Mouse (Mus musculus) liver, embryonic 15.5 days (tissue): Measurements from ENCODE around the gene Plekho2. TPM values are rescaled to one million over a fixed set of nuclear protein-coding genes. Genes with fewer than 3 reads are reported as not detected.

ENCODE experiments used
- ATAC-seq: fragments of 200-750 bp; cut with Nextera tagmentation; 2 replicates; pipeline ENCODE4 v1.8.0; 2017; ENCODE audit warnings: moderate number of reproducible peaks, mild to moderate bottlenecking, moderate library complexity; ENCODE audit not compliant: insufficient read depth
- H3K27ac ChIP-seq: fragments of 300-500 bp; sonication (generic); replicated peaks from 2 replicates; pipeline ENCODE4 v1.5.1; 2015; ENCODE audit warnings: mild to moderate bottlenecking, inconsistent platforms
- H3K27me3 ChIP-seq: fragments of 300-500 bp; sonication (generic); 2 replicates; pipeline ENCODE4 v1.6.1; 2015; ENCODE audit warnings: mild to moderate bottlenecking, inconsistent platforms
- H3K36me3 ChIP-seq: fragments of 300-500 bp; sonication (generic); replicated peaks from 2 replicates; pipeline ENCODE4 v1.6.1; 2015; ENCODE audit warnings: moderate library complexity, mild to moderate bottlenecking, inconsistent platforms
- H3K4me1 ChIP-seq: fragments of 300-500 bp; sonication (generic); replicated peaks from 2 replicates; pipeline ENCODE4 v1.6.1; 2015; ENCODE audit warnings: inconsistent platforms
- H3K4me2 ChIP-seq: fragments of 300-500 bp; sonication (generic); 2 replicates; pipeline ENCODE4 v1.6.1; 2015; ENCODE audit warnings: moderate library complexity, mild to moderate bottlenecking, inconsistent platforms
- H3K4me3 ChIP-seq: fragments of 300-500 bp; sonication (generic); replicated peaks from 2 replicates; pipeline ENCODE4 v1.5.1; 2015; ENCODE audit warnings: mild to moderate bottlenecking, inconsistent platforms
- H3K9ac ChIP-seq: fragments of 300-500 bp; sonication (generic); 2 replicates; pipeline ENCODE4 v1.6.1; 2015; ENCODE audit warnings: moderate library complexity, mild to moderate bottlenecking, inconsistent platforms
- H3K9me3 ChIP-seq: fragments of 300-500 bp; sonication (generic); replicated peaks from 2 replicates; pipeline ENCODE4 v1.6.1; 2016; ENCODE audit warnings: inconsistent platforms
- WGBS: fragments of 180-500 bp; shearing (Covaris S2); methylation state at CpG from one replicate; pipeline ENCODE4 v1.1.7; 2015; ENCODE audit warnings: mixed read lengths; ENCODE audit not compliant: insufficient replicate concordance; 5-methylcytosine and 5-hydroxymethylcytosine counted together
- polyA plus RNA-seq: library from polyadenylated mRNA; unstranded; fragments of >200 nt; fragmentation: Nextera tagmentation; extraction: Ambion mirVana; gene quantifications from 2 replicates; pipeline ENCODE4 v1.2.1, GENCODE M21; 2015

Plekho2 gene
- polyA plus RNA-seq, 1 experiment from 2014 or later, result 27.0 TPM

DNA sequence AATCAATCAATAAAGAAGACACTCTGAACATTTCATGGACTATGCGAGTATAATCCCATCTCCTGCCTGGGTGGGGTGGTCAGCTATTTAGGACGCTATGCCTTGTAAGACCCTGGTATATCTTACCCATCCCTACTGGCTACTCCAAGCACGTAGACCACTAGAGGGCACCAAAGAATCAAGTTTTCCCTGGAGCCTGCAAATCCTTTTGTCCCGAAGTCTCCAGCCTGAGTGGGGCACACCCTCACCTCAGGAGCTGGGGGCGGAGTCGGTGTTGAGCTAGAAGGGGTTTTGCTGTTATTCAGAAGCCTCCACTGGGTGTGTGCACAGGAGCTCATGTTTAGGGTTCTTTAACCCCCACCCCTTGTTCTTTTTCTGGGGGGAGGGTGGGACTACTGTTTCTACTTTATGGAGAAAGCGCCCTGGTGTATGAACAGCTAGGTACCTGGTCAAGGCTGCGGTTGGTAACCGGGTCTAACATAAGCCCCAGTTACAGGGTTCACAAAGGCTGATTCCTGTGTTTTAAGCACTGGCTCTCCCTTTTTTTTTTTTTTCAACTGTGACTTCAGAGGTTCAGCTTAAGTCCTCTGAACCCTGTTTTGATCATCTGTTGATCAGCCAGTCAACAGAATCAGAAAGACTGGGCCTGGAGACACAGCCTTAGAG lies 25.8 kb upstream of the Plekho2 start:
- no peaks in the 10 kb centered on the region for H3K9me3 ChIP-seq
- H3K27ac ChIP-seq, result no peak overlapping the region
- 10% methylated on average over 9 of the region's 9 CpGs for WGBS
- no peak overlapping the region for H3K9ac ChIP-seq
- H3K4me2 ChIP-seq, result peak overlapping the region; percentile 33; the same call in 1 of the 2 replicates
- H3K4me3 ChIP-seq, result no peak overlapping the region
- H3K36me3 ChIP-seq, result no peaks in the 10 kb centered on the region
- peaks cover 3% of the 10 kb centered on the region for H3K4me1 ChIP-seq
- H3K27me3 ChIP-seq, result peaks cover 7% of the 10 kb centered on the region; the same call in 1 of the 2 replicates
- 0 out of 2 replicates have a peak, but pooled peaks have one; percentile 9 for ATAC-seq

DNA sequence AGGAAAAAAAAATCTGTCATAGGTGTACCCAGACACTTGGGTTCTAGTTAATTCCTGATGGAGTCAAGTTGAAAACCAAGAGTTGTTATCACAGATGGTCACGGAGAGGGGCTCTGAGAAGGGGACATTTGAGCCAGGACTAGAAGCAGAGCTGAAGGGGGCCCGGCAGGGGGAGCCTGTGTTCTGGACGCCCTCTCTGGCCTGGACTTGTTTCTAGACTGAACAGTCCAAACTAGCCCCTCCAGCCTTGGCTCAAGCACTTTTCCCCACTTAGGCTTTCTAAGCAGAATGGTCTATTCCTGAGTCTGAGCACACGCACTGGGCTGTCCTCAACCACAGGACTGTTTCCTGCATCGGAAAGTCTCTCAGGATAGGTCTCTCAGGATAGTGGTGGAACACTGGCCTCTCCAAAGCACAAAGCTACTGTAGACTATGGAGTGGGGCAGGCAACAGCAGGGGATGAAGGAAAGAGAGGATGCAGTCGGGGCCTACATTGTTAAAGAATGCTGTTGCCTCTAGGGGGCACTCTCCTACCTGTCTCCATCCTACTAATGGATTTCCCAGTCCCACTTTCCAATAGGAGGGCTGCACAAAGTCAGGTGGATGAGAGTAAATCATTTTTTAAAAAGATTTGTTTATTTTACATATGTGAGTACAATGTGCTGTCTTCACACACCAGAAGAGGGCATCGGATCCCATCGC lies 23.7 kb upstream of the Plekho2 start:
- Histone ChIP-seq H3K4me2 (no peak overlapping the region), H3K9ac (no peak overlapping the region), H3K27me3 (peaks cover 10% of the 10 kb centered on the region; the same call in 1 of the 2 replicates), H3K4me3 (no peak overlapping the region), H3K27ac (no peak overlapping the region), H3K4me1 (peaks cover 7% of the 10 kb centered on the region), H3K36me3 (no peaks in the 10 kb centered on the region), H3K9me3 (no peaks in the 10 kb centered on the region)
- 52% methylated on average over 8 of the region's 8 CpGs for WGBS
- ATAC-seq, result no peak

DNA sequence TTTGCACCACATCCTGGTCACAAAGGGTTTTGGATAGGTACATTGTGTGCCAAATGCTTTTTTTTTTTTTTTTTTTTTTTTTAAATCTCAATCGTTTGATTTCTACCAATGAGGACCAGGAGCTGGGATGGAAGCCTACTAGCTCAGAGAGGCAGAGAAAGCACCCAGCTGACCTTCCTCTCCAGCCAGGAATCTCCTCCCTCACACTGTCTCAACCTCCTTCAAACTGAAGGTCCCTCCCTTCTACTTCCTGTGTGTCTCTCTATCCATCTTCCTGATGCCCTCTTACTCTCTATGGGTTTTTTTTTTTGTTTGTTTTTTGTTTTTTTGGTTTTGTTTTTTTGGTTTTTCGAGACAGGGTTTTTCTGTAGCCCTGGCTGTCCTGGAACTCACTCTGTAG lies 21.1 kb upstream of the Plekho2 start:
- Histone ChIP-seq H3K27me3 (peaks cover 5% of the 10 kb centered on the region; the same call in 1 of the 2 replicates), H3K9me3 (no peaks in the 10 kb centered on the region), H3K36me3 (peaks cover 1% of the 10 kb centered on the region), H3K4me3 (no peak overlapping the region), H3K4me1 (peaks cover 7% of the 10 kb centered on the region), H3K9ac (no peak overlapping the region), H3K27ac (no peak overlapping the region), H3K4me2 (no peak overlapping the region)
- WGBS, result 43% methylated on average over 2 of the region's 2 CpGs
- ATAC-seq, result no peak

DNA sequence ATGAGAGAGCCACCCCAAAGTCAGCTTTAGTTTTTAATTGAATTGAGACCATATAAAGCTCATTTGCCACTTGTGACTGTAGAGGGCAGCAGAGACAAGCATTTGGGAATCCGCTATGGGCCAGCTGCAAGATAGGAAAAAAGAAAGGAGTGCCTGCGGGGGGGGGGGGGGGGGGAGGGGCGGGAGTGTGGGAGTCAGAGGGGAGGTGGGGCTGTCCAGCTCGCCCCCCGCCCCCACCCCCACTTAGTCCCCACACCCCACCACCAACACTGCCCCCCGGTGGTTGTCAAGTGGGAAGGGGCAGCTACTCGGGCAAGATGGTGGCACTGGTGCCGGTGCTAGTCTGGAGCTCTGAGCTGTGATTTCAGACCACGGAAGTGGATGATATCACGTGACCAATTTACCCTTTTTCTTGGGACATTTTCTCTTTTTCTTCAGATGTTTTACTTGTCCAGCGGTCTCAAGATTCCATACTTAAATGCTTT lies 19.0 kb upstream of the Plekho2 start:
- 0 out of 2 replicates have a peak overlapping the region, but pooled peaks have one; percentile 15 for H3K4me3 ChIP-seq
- H3K27me3 ChIP-seq, result 0 out of 2 replicates have a peak, but pooled peaks cover 3% of the 10 kb centered on the region
- WGBS, result 38% methylated on average over 8 of the region's 11 CpGs
- H3K9ac ChIP-seq, result no peak overlapping the region
- ATAC-seq, result no peak
- H3K9me3 ChIP-seq, result no peaks in the 10 kb centered on the region
- no peak overlapping the region for H3K27ac ChIP-seq
- 0 out of 2 replicates have a peak, but pooled peaks cover 4% of the 10 kb centered on the region for H3K4me1 ChIP-seq
- peaks cover 23% of the 10 kb centered on the region for H3K36me3 ChIP-seq
- H3K4me2 ChIP-seq, result peak overlapping the region; percentile 50

DNA sequence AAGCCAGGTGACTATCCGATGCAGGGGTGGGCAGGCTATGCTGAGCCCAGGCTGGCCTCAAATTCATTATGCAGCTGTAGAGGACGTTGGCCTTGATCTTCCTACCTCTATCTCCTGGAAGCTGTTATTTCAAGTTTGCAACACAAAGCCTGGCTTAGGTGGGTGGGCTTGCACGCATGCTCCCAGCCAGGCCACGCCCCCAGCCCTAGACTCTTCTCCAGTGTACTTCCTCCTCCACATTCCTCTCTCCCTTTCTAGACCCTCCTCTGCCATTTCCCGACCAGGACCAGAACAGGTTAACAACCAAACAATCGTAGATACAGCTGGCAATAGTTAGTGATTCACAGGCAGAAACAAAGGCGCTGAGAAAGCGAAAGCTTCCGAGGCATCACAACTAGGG lies 13.8 kb upstream of the Plekho2 start:
- Histone ChIP-seq H3K9me3 (no peaks in the 10 kb centered on the region), H3K4me1 (peaks cover 17% of the 10 kb centered on the region), H3K27ac (no peak overlapping the region), H3K36me3 (peaks cover 72% of the 10 kb centered on the region), H3K9ac (no peak overlapping the region), H3K4me2 (no peak overlapping the region), H3K27me3 (no peaks in the 10 kb centered on the region), H3K4me3 (no peak overlapping the region)
- 84% methylated on average over 9 of the region's 9 CpGs for WGBS
- ATAC-seq, result no peak

DNA sequence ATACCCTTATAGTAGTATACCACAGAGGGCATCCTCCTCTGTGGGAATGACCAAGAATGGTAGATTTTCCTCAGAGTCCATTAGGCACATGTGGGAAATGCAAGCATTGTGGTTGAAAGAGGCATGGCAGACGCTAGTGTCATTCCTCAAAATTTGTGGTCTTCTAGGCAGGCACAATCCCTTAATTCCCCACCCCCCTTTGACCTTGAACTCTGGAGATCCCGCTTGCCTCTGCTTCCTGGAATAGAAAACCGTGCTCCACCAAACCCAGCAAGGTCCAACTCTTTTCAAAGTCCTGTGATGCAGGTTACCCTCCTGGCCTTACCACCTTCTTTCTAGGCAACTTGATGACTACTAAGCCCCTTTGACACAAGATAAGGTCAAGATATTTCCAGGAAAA lies 12.9 kb upstream of the Plekho2 start:
- H3K4me2 ChIP-seq, result no peak overlapping the region
- no peak overlapping the region for H3K4me3 ChIP-seq
- ATAC-seq, result no peak
- H3K27me3 ChIP-seq, result no peaks in the 10 kb centered on the region
- no peak overlapping the region for H3K27ac ChIP-seq
- no peak overlapping the region for H3K9ac ChIP-seq
- no peaks in the 10 kb centered on the region for H3K9me3 ChIP-seq
- peaks cover 25% of the 10 kb centered on the region for H3K4me1 ChIP-seq
- 82% methylated on average over 3 of the region's 3 CpGs for WGBS
- H3K36me3 ChIP-seq, result peaks cover 72% of the 10 kb centered on the region

DNA sequence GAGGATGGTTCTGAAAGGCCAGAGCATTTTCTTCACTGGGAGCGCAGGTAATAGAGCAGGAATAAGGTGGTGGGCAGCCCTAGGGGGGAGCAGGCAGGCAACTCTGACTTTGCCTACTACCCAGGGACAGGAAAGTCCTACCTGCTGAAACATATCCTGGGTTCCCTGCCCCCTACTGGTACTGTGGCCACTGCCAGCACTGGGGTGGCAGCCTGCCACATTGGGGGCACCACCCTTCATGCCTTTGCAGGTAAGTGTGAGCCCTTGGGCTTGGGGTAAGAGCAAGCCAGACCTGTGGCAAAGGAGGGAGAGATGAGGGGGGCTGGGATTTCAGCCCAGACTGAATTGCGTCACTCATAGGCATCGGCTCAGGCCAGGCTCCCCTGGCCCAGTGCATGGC lies 9.3 kb upstream of the Plekho2 start:
- 86% methylated on average over 3 of the region's 3 CpGs for WGBS
- H3K4me2 ChIP-seq, result peak overlapping the region; percentile 93
- H3K27ac ChIP-seq, result no peak overlapping the region
- peak overlapping the region; percentile 93 for H3K4me3 ChIP-seq
- H3K4me1 ChIP-seq, result peaks cover 40% of the 10 kb centered on the region
- H3K9ac ChIP-seq, result peak overlapping the region; percentile 85
- no peaks in the 10 kb centered on the region for H3K27me3 ChIP-seq
- no peak for ATAC-seq
- H3K36me3 ChIP-seq, result peaks cover 52% of the 10 kb centered on the region
- H3K9me3 ChIP-seq, result no peaks in the 10 kb centered on the region

DNA sequence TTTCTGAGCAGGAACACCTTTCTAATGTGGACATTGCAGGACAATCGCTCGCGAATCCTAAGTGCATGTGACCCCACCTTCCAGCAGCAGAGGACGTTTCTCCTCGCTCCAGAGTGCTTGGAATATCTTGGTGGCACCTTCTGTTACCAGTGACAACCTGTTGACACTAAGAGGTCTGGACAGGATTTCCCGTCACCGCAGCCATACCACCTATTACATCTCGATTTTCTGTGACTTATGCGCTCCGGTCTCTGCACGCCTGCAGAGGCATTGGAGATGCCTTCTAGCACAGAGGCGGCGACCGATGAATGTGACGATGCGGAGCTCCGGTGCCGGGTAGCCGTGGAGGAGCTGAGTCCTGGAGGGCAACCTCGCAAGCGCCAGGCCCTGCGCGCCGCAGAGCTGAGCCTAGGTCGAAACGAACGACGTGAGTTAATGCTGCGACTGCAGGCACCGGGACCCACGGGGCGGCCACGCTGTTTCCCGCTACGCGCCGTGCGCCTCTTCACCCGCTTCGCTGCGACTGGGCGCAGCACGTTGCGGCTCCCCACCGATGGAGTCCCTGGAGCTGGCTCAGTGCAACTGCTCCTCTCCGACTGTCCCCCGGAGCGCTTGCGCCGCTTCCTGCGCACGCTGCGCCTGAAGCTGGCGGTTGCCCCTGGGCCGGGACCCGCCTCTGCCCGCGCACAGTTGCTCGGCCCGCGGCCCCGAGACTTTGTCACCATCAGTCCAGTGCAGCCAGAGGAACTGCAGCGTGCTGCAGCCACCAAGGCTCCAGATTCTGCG lies 7.9 kb upstream of the Plekho2 start:
- Histone ChIP-seq H3K9me3 (no peaks in the 10 kb centered on the region), H3K9ac (peak overlapping the region; percentile 85), H3K4me1 (peaks cover 47% of the 10 kb centered on the region), H3K4me2 (peak overlapping the region; percentile 93), H3K27me3 (no peaks in the 10 kb centered on the region), H3K4me3 (peak overlapping the region; percentile 93), H3K36me3 (peaks cover 39% of the 10 kb centered on the region), H3K27ac (peak overlapping the region; percentile 83)
- peak; percentile 45 for ATAC-seq
- WGBS, result under 1% methylated on average over 64 of the region's 64 CpGs

DNA sequence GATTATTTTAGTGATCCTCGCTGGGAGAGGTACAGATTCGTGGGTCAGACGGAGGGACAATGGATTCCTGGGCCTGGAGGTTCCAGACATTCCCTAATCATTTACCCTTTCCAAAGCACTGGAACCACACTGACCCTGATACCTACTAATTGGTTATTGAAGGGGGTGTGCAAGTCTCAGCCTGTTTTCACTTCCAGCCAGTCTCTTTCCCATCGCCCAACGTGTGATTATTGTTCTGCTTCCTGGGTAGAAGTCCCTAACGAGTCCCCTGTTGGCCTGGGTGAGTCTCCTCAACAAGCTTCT lies 7.4 kb upstream of the Plekho2 start:
- Histone ChIP-seq H3K4me1 (peaks cover 52% of the 10 kb centered on the region), H3K4me3 (peak overlapping the region; percentile 93), H3K4me2 (peak overlapping the region; percentile 93), H3K27ac (peak overlapping the region; percentile 83), H3K9ac (peak overlapping the region; percentile 85), H3K9me3 (no peaks in the 10 kb centered on the region), H3K27me3 (no peaks in the 10 kb centered on the region), H3K36me3 (peaks cover 34% of the 10 kb centered on the region)
- ATAC-seq, result peak; percentile 27
- 0% methylated on average over 6 of the region's 6 CpGs for WGBS

DNA sequence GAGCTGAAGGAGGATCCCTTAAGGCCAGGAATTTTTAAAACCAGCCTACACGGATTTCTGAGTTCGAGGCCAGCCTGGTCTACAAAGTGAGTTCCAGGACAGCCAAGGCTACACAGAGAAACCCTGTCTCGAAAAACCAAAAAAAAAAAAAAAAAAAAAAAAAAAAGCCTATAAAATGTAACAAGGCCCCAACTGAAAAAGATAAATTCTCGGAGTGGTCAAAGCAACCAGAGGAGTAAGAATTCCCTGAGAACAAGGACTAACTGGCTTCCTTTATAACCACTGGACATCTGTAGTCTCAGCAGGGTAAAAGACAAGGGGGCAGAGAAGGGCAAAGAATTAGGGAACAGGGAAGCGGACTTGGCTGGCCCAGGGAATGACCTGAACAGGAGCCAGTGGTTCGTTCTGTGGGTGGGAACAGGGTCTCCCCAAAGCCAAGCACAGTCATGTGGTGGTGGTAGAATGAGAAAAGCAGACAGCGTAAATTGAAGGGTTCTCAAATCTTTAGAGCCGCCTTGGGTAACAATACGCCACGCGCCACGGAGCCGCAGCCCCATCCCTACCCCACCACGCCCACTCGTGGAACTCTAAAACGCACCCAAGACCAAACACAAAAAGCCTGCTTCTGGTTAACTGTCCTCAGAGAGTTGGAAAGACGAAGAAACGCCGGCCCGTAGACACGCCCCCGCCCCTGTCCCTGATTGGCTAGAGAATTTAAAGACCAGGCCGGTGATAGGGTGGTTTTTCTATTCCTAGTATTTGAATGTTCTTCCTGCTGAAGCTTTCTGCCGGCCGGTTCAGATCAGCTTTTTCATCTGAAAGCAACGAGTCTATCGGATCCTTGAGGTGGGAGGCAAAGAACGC lies 6.8 kb upstream of the Plekho2 start, which contains the start of gene Pif1:
Gene Pif1 (plus strand): TSS at position 755 of the 864 bp plus-strand sequence.
- H3K4me2 ChIP-seq, result peak within 1 kb of the TSS; percentile 93
- peak within 1 kb of the TSS; percentile 93 for H3K4me3 ChIP-seq
- H3K36me3 ChIP-seq, result peaks cover 28% of the 10 kb centered on the region
- 9% methylated on average over 28 of the region's 28 CpGs for WGBS
- peak; percentile 87 for ATAC-seq
- H3K27me3 ChIP-seq, result no peaks in the 10 kb centered on the region
- H3K9ac ChIP-seq, result peak within 1 kb of the TSS; percentile 85
- H3K27ac ChIP-seq, result peak within 1 kb of the TSS; percentile 85
- no peaks in the 10 kb centered on the region for H3K9me3 ChIP-seq
- H3K4me1 ChIP-seq, result peaks cover 52% of the 10 kb centered on the region
